Mouse (Mus musculus) spleen, adult 12 weeks (tissue): ENCODE measurements around the gene Dok3.

ENCODE experiments used
- DNase-seq: peaks from one replicate; pipeline ENCODE4 v3.0.0; 2022; ENCODE audit warnings: low spot score

Dok3 gene

DNA sequence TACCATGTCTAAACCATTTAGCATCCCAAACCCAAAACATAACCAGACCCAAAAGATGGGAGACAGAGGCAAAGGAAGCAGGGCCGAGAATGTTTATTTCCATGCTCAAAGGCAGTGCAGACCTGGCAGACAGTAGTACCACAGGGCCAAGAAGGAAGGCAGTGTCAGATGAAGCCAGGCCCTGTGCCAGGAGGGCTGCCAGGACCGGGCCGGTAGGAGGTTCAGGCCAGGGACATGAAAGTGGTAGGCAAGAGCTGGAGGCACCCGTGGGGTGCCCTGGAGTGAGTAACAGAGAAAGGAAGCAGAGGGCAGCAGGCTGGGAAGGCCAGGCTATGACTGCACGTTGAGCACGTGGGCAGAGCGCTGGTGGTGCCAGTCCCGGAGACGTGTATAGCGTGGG lies 22.4 kb downstream of the Dok3 start:
- no peak for DNase-seq

DNA sequence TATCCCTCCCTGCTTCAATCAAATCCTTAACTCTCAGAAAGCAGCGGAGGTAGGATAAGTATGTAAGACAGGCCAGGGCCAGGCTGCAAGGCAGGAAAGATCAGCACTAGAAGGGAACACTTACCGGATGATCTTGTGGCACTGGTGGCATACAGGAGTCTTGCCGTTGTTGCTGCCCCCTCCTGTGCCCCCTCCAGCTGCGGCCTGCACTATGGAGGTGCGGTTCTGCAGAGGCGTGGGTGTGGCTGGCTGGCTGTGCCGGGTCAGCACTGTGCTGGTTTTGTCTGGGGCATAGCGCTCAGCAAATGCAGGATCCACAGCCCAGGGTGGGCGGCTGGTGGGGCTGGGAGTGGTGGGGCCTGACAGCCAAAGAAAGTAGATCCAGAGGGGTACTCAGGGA lies 23.3 kb downstream of the Dok3 start:
- no peak for DNase-seq

- no peak for DNase-seq
Measured at GRCm38 (mm10) chr13:55504390-55504789, 24.7 kb downstream of the Dok3 start.

DNA sequence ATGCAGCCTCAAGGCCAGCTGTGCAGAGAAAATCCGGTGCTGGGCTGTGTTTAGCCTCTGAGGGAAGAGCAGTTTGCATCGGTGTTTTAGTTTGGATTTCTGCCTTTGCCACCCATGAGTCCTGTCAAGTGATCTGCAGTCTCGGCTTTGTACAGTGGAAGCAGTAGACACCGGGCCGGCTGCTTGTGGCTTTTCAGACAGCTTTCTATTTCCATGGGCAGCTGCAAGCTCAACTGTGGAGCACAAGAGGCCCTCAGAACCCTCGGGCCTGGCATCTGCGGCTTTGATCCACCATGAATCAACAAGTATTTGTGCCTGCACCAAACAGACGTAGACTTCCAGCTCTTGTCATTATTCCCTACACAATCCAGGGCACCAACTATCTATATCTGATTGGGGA lies 26.7 kb downstream of the Dok3 start:
- DNase-seq = no peak

GRCm38 (mm10) chr13:55500575-55500974 lies 28.5 kb downstream of the Dok3 start:
- no peak for DNase-seq

- no peak for DNase-seq
Measured at GRCm38 (mm10) chr13:55498906-55499305, 30.2 kb downstream of the Dok3 start.

GRCm38 (mm10) chr13:55496661-55497060 lies 32.4 kb downstream of the Dok3 start:
- DNase-seq = no peak

DNA sequence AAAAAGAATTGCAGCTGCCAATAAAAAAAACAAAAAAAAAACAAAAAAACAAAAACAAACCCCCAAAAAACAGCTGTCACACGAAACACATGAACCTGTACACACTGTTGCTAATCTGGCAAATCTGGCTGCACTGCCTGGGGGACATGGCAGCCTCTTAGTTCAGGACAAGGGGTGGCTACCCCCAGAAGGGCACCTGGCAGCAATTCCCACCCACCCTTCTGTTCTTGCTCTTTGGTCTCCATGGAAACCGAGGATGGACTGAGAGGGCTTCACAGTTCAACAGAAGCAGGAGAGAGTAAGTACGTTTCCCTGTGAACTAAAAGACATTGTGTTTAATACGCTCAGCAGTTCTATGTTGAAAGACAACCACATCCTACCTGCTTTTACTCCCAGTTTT lies 33.4 kb downstream of the Dok3 start:
- DNase-seq = no peak

DNA sequence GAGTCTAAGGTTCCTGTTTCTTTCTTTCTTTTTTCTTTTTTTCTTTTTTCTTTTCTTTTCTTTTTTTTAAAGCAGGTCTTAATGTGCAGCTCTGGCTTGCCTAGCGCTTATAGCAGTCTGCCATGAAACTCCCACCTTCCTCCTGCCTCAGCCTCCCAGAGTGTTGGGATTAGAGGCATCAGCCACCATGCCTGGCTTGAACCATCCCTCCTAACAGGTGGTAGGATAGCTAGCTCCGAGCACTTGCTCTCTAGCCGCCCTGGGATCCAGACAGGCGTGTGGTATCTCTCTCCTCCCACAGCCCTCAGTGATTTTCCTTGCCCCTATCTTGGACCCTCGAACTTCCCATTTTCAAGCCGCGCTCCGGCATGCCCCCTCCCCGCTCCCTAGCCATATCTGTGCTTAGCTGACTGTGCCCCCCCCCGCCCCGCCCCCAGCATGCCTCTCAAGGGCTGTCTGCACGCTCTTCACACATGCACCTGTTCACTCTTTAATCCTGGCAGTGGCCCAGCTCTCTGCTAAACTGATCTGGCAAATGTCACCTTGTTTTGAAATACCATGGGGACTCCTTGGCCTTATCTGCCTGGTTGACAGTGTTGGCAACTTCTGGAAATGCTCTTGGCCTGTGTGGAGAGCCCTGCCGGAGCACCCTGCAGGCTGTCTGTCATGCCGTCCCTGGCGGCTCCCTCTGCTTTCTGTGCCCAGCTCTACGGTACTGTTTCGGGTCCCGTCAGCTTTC lies 34.0 kb downstream of the Dok3 start:
- no peak for DNase-seq

- DNase-seq = no peak
Measured at GRCm38 (mm10) chr13:55494257-55494656, 34.8 kb downstream of the Dok3 start.

GRCm38 (mm10) chr13:55487578-55488498 lies 41.3 kb downstream of the Dok3 start, which contains the start of gene Dbn1:
Dbn1 (minus strand) TSS chr13:55488111.
- DNase-seq = no peak

DNA sequence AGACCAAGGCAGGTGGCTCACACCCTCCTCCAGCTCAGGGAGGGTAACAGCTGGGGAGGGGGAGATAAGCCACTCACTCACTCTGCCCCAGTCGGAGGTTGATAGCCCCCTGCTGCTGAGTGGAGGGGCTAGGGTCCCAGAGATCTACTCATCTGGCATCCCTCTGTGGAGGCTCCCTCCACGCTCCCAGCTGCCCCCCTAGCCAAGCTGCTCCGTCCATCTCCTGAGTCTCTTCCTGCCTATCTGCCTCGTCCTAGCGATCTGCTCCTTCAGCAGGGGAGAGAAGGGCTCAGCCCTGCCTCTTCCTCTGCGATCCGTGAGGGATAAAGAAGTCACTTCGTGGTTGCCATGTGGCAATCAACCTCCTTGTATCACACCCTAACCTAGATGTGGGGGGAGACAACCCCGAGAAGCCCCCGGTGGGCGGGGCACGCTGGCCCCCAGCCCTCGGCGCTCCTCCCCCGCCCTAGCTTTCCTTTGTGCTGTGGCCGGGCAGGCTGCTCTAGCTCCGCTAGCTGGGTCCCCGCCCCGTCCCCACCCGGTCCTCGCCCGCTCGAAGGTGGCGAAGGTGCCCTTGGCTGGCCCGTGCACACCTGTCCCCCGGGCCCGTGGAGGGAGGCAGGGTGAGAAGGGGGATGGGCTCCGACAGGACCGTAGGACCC lies 42.0 kb downstream of the Dok3 start:
- no peak for DNase-seq

DNA sequence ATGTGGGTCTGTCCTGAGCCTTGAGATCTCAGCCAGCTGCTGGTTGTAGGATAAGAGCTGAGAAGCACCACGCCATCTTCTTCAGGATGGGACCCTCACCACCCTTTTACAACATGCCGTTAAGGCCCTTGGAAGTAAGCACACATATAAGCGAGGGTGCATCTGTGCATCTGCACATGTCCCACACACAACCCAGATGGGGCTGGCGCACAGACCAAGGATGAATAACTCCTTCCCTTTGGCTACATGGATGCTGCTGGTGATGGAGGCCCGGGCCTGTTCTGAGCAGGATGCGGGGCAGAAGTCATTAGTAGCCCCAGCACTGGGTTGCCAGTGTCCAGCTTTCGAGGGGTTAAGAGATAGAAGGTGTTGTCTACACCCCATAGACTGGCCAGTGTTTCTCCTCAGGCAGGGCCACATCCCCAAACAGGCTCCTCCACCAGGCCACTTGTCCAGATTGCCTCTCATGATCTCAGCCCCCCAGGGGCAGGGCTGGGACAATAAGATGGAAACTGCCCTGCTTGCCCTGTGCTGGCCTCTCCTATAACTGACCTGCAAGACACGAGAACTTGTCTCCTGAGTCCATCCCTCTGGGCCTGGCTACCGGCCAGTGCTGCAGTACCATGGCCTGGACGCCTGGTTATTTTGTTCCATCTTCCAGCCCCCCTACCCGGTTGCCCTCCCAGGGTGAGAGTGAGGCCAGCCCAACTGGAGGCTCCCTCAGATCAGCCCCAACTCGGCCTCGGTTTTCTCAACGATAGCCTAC lies 42.9 kb downstream of the Dok3 start:
- no peak for DNase-seq

DNA sequence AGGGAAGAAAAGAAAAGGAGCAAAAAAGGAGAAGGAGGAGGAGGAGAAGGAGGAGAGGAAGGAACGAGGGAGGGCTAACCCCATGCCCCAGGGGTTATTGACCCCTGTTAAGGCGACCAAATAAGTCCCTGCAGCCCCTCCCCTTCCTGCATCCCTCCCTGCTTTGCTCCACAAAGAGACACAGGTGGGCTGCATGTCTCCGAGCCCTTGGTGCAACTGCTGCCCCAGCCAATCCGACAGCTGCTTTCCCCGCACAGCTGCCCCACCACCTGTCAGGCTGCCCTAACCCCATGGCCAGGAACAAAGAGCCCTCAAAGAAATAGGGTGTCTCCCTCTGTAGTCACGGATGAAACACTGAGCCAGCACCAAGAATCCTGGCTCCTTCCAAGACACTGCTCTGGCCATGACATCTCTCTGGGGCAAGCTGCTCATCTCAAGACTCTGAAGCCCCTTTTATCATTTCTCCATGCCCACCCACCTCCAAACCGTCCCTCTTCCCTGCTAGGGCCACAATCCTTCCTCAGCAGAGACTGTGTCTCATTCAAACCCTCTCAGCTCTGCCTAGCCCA lies 44.5 kb downstream of the Dok3 start:
- DNase-seq = no peak

- DNase-seq = no peak
Measured at GRCm38 (mm10) chr13:55483593-55483992, 45.5 kb downstream of the Dok3 start.

GRCm38 (mm10) chr13:55483071-55483470 lies 46.0 kb downstream of the Dok3 start:
- DNase-seq = no peak

DNA sequence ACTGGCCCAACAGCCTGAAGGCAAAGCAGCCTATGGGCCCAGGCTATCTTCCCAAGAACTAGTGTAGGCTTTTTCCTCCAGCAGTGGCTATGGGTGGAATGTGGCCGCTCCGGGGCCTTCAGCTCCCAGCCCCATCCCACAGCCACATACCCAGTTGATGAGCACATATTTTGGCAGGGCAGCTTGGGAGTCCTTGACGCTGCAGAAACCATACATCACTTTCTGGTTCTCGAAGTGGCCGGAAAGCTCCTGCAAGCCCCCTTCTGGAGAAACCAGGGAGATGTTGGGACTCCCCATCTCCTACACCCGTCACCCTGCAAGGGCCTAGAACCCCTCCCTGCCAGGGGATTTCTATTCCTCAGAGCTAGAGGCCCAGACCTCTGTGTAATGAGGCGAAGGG lies 46.6 kb downstream of the Dok3 start:
- no peak for DNase-seq

- no peak for DNase-seq
Measured at GRCm38 (mm10) chr13:55479929-55480328, 49.2 kb downstream of the Dok3 start.

- no peak for DNase-seq
Measured at GRCm38 (mm10) chr13:55479008-55479407, 50.1 kb downstream of the Dok3 start.

DNA sequence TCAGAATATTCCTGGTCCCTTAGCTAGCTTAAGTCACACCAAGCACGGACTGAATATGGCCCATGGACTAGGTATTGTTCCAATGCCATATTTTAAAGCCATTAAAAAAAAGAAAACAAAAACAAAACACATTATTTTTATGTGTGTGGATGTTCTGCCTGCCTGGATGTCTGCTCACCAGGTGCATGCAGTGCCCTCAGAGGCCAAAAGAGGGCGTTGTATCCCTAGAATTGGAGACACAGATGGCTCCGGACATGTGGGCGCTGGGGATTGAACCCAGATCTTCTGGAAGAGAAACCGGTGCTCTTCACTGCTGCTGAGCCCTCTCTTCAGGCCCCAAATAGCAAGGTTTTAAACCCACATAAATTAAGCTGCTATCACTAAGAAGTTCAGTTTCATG lies 51.1 kb downstream of the Dok3 start:
- DNase-seq = no peak

GRCm38 (mm10) chr13:55477492-55477891 lies 51.6 kb downstream of the Dok3 start:
- DNase-seq = no peak

- DNase-seq = no peak
Measured at GRCm38 (mm10) chr13:55476256-55476655, 52.8 kb downstream of the Dok3 start.
